Mouse (Mus musculus) forebrain, embryonic 13.5 days (tissue): ENCODE measurements at regions not wholly inside any gene's neighbourhood (a gene's known extent, or its start where the extent isn't known, plus 50 kb on each side); places are given as distances from the start of the nearest gene placed in this dataset.

ENCODE experiments used
- ATAC-seq: fragments of 200-750 bp; cut with Nextera tagmentation; 2 replicates; pipeline ENCODE4 v1.8.0; 2017
- H3K27ac ChIP-seq: fragments of 300-500 bp; sonication (generic); 2 replicates; pipeline ENCODE4 v1.5.1; 2015; ENCODE audit warnings: inconsistent platforms, mild to moderate bottlenecking, moderate library complexity
- H3K27me3 ChIP-seq: fragments of 300-500 bp; sonication (generic); 2 replicates; pipeline ENCODE4 v1.6.1; 2015; ENCODE audit warnings: mild to moderate bottlenecking, inconsistent platforms
- H3K36me3 ChIP-seq: fragments of 300-500 bp; sonication (generic); 2 replicates; pipeline ENCODE4 v1.6.1; 2015; ENCODE audit warnings: mild to moderate bottlenecking, inconsistent platforms; ENCODE audit not compliant: poor library complexity, severe bottlenecking
- H3K4me1 ChIP-seq: fragments of 300-500 bp; sonication (generic); 2 replicates; pipeline ENCODE4 v1.6.1; 2015; ENCODE audit warnings: inconsistent platforms
- H3K4me2 ChIP-seq: fragments of 300-500 bp; sonication (generic); 2 replicates; pipeline ENCODE4 v1.6.1; 2015; ENCODE audit warnings: inconsistent platforms, mild to moderate bottlenecking, moderate library complexity
- H3K4me3 ChIP-seq: fragments of 300-500 bp; sonication (generic); 2 replicates; pipeline ENCODE4 v1.5.1; 2015; ENCODE audit warnings: mild to moderate bottlenecking, inconsistent platforms
- H3K9ac ChIP-seq: fragments of 300-500 bp; sonication (generic); 2 replicates; pipeline ENCODE4 v1.6.1; 2015; ENCODE audit warnings: mild to moderate bottlenecking, inconsistent platforms
- H3K9me3 ChIP-seq: fragments of 300-500 bp; sonication (generic); replicated peaks from 2 replicates; pipeline ENCODE4 v1.6.1; 2016; ENCODE audit warnings: inconsistent platforms
- WGBS: fragments of 180-500 bp; shearing (Covaris S2); methylation state at CpG from one replicate; pipeline ENCODE4 v1.1.7; 2015; 5-methylcytosine and 5-hydroxymethylcytosine counted together

DNA sequence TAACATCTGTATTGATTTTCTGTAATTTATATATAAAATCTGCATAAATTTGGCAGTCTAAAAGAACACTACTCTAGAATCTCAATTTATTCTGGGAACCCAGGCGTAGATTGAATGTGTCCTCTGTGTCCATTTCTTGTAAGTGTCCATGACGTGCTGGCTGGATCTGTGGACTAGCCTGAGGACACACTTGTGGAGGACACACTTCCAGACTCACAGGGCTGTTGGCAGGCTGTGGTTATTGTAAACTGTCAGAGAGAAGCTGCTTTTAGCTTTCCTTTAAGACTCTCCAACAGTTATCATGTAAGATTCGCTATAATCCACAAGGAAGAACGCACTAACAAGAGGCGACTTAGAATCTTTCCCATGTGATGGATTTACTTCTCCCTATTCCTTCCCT is 200.2 kb downstream of the Wnt5a start:
- 93% methylated on average over 5 of the region's 5 CpGs for WGBS
- no peak for ATAC-seq

DNA sequence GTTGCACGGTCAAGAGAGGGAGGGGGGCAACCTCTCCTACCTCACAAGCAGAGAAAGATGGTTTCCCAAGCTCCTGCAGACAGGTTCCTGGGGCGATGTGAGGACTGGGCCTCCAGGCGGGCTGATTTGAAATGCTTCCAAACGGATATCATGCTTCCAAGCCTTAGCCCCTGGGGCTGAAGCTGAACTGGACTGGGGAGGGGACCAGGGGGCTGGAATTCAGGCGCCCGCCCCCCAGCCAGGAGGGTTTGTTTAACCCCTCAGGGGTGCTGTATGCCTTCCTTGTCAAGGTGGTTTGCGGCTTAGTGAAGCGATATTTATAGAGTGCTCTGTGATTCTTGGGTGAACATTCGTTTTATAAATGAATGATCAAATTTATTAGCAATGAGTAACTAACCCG is 210.0 kb downstream of the Wnt5a start:
- Histone ChIP-seq H3K27ac (no peak overlapping the region), H3K9ac (no peak overlapping the region), H3K4me3 (no peak overlapping the region), H3K9me3 (no peaks in the 10 kb centered on the region), H3K4me2 (no peak overlapping the region), H3K4me1 (no peaks in the 10 kb centered on the region), H3K36me3 (no peaks in the 10 kb centered on the region), H3K27me3 (no peaks in the 10 kb centered on the region)
- ATAC-seq, result no peak
- 71% methylated on average over 10 of the region's 10 CpGs for WGBS

More for the DNA sequence above, 200.2 kb downstream of the Wnt5a start:
- H3K9me3 ChIP-seq, result no peaks in the 10 kb centered on the region
- H3K27me3 ChIP-seq, result no peaks in the 10 kb centered on the region
- H3K27ac ChIP-seq, result no peak overlapping the region
- H3K4me2 ChIP-seq, result no peak overlapping the region
- H3K4me3 ChIP-seq, result no peak overlapping the region
- H3K36me3 ChIP-seq, result no peaks in the 10 kb centered on the region
- H3K9ac ChIP-seq, result no peak overlapping the region
- H3K4me1 ChIP-seq, result no peaks in the 10 kb centered on the region

DNA sequence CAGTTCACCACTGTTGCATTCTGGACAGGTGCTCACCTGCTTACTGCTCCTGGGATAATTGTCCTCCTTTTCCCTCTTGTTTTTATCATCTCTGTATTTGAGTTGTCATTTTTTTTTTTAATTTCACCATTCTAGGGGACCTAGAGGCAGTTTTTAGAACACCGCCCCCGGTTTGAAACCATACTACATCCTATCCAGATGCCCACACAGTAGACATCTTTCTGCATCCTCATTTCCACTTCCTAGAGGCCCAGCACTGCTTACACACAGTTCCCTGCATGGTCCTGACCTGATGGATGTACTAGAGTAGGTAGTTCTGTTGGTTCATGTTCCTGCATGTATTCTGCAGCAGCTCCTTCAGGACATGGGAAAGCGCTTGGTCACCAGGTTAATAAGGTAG is 216.0 kb downstream of the Wnt5a start:
- no peak overlapping the region for H3K4me3 ChIP-seq
- ATAC-seq, result no peak
- no peaks in the 10 kb centered on the region for H3K36me3 ChIP-seq
- H3K27ac ChIP-seq, result no peak overlapping the region
- H3K4me2 ChIP-seq, result no peak overlapping the region
- H3K9ac ChIP-seq, result no peak overlapping the region
- no peaks in the 10 kb centered on the region for H3K4me1 ChIP-seq
- H3K27me3 ChIP-seq, result no peaks in the 10 kb centered on the region
- no peaks in the 10 kb centered on the region for H3K9me3 ChIP-seq
- 94% methylated on average over 3 of the region's 3 CpGs for WGBS

DNA sequence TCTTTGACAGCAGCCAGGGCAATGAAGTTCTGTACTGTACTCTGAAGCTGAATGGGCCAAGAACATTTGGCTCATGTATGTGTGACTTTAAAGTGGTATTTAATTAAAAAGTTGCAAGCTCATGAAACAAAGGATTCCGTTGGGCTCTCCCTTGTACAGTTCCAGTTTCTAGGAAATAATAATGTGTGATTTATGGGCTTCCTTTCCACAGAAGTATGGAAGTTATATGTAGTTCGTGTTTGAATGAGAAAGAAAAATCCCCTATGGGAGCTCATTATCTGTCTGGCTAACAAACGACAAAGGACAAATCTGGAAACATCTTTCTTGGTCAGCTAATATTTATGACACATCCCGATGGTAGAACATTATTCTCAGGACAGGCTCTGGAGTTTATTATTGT is 221.1 kb downstream of the Wnt5a start:
- no peaks in the 10 kb centered on the region for H3K27me3 ChIP-seq
- H3K4me1 ChIP-seq, result no peaks in the 10 kb centered on the region
- no peak overlapping the region for H3K9ac ChIP-seq
- H3K9me3 ChIP-seq, result no peaks in the 10 kb centered on the region
- no peak for ATAC-seq
- H3K27ac ChIP-seq, result no peak overlapping the region
- H3K4me2 ChIP-seq, result no peak overlapping the region
- no peak overlapping the region for H3K4me3 ChIP-seq
- H3K36me3 ChIP-seq, result no peaks in the 10 kb centered on the region
- WGBS, result 88% methylated on average over 4 of the region's 4 CpGs

DNA sequence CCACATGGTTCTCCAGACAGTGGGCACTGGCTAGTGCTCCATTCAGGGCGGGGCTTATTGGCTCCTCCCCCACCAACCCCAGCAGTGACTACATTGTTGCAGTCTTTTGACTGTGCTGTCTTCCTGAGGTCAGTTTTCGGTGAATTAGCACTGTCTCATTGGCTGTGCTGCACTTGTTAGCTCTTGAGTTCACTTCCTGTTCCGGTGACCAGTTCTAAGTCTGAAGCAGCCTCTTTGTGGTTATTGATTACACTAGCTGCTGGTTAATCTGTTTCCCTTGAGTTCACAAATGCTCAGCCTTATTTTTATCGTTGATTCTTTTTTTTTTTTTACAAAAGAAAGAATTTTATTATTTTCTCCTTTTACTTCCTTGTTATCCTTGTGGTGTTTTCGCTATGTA is 228.9 kb downstream of the Wnt5a start:
- no peak overlapping the region for H3K9ac ChIP-seq
- H3K9me3 ChIP-seq, result no peaks in the 10 kb centered on the region
- H3K36me3 ChIP-seq, result no peaks in the 10 kb centered on the region
- no peaks in the 10 kb centered on the region for H3K27me3 ChIP-seq
- no peak overlapping the region for H3K4me3 ChIP-seq
- H3K27ac ChIP-seq, result no peak overlapping the region
- H3K4me1 ChIP-seq, result no peaks in the 10 kb centered on the region
- 75% methylated on average over 5 of the region's 5 CpGs for WGBS
- H3K4me2 ChIP-seq, result no peak overlapping the region
- ATAC-seq, result no peak

DNA sequence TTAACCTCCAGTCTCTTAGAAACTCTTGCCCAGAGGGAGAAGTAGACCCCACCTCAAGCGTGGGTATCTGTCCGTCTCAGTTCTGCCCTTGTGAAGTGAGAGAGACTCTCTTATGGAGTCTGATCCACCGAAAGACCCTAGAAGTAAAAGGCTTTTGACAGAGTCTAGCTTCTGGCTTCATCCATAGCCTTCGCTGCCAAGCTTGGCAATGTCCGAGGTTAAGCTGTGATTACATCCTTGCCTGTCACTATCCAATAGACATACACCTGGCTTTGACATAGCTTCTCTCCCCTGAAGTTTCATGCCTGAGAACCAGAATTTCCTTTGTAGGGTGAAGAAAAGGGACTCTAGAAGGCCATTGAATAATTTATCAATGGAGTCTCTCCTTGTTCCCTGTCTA is 230.9 kb downstream of the Wnt5a start:
- no peak for ATAC-seq
- 90% methylated on average over 5 of the region's 5 CpGs for WGBS
- Histone ChIP-seq H3K4me3 (no peak overlapping the region), H3K9me3 (no peaks in the 10 kb centered on the region), H3K36me3 (no peaks in the 10 kb centered on the region), H3K27me3 (no peaks in the 10 kb centered on the region), H3K27ac (no peak overlapping the region), H3K4me2 (no peak overlapping the region), H3K9ac (no peak overlapping the region), H3K4me1 (no peaks in the 10 kb centered on the region)

DNA sequence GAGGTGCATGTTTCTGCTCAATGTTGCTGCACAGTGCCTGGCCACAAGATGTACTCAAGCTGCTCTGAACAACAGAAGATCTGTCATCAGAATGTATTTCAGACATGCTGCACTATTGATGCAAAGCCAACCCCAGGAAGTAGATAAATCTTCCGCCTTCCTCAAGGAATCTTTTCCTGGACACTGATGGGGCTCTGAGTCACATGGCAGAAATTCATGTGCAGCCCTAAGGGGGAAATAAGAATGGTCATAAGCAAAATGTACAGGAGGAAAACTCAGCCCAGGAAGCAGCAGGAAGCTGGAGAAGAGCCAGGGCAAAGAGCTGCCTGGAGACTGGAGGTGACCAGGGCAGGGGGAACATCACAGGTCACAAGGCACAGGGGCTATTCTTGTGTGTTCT is 235.5 kb downstream of the Wnt5a start:
- Histone ChIP-seq H3K4me3 (no peak overlapping the region), H3K4me1 (no peaks in the 10 kb centered on the region), H3K9ac (no peak overlapping the region), H3K27ac (no peak overlapping the region), H3K27me3 (no peaks in the 10 kb centered on the region), H3K4me2 (no peak overlapping the region), H3K36me3 (no peaks in the 10 kb centered on the region), H3K9me3 (no peaks in the 10 kb centered on the region)
- WGBS, result 95% methylated on average over 1 of the region's 1 CpGs
- no peak for ATAC-seq

DNA sequence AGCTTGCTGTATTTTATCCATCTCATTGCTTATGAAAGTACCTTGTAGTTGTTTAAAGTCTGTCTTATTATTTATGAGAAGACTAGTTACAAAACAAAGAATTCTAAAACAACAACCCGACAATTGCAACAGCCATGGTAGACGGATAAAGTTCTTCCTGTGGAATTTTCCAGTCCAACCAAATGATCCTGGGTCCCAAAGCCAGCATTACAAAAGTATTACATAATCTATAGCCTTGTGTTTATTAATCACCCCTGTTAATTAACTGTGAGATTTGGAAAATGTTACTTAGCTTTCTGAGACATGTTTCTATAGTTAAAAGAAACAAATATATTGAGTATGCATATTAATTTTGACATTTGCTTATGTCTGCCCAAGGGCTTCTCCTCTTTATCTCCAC is 236.9 kb downstream of the Wnt5a start:
- H3K9me3 ChIP-seq, result no peaks in the 10 kb centered on the region
- no peak overlapping the region for H3K4me3 ChIP-seq
- no peaks in the 10 kb centered on the region for H3K36me3 ChIP-seq
- WGBS, result 86% methylated on average over 2 of the region's 2 CpGs
- no peak overlapping the region for H3K4me2 ChIP-seq
- no peak for ATAC-seq
- H3K9ac ChIP-seq, result no peak overlapping the region
- H3K27me3 ChIP-seq, result no peaks in the 10 kb centered on the region
- H3K27ac ChIP-seq, result no peak overlapping the region
- no peaks in the 10 kb centered on the region for H3K4me1 ChIP-seq

DNA sequence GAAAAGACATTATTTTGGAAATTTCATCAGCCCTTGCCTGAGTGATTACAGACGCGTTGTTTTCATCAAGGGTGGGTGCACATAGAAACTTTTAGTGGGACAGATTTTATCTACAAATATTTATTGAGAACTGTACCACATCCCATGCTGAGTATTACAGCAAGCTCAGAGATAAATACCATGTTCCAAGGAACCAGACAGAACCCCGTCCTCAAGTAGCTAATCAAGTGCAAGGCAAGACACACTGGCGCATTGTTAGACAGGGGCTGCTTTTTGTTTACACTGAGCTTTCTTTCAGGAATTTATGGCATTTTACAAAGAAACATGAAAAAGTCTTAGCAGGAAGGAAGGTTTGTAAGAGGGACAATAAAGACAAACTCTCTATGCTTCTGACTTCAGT is 239.1 kb downstream of the Wnt5a start:
- no peak overlapping the region for H3K4me3 ChIP-seq
- no peak for ATAC-seq
- H3K4me1 ChIP-seq, result no peaks in the 10 kb centered on the region
- H3K27ac ChIP-seq, result no peak overlapping the region
- H3K36me3 ChIP-seq, result no peaks in the 10 kb centered on the region
- WGBS, result 81% methylated on average over 4 of the region's 4 CpGs
- no peak overlapping the region for H3K9ac ChIP-seq
- H3K27me3 ChIP-seq, result no peaks in the 10 kb centered on the region
- no peaks in the 10 kb centered on the region for H3K9me3 ChIP-seq
- no peak overlapping the region for H3K4me2 ChIP-seq

DNA sequence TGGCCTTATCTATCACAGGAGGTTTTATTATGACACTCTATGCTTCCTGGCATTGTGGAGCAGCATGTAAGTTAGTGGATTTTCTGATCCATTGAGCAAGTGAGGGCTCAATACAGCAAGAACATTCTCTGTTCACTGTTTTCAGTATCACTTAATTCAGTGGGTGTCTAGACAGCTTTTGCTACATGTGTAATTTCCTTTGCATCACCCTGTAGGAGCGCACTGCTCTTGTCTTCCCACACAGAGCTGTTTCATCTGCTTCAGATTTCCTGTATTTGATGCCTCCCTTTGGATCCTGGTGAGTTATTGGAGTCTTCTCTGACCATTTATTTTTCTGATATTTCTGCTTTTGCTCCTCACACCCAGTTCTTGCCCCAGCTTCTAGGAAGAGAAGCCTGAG is 245.8 kb downstream of the Wnt5a start:
- Histone ChIP-seq H3K9ac (no peak overlapping the region), H3K36me3 (no peaks in the 10 kb centered on the region), H3K27me3 (no peaks in the 10 kb centered on the region), H3K27ac (no peak overlapping the region), H3K4me1 (no peaks in the 10 kb centered on the region), H3K9me3 (no peaks in the 10 kb centered on the region), H3K4me3 (no peak overlapping the region), H3K4me2 (no peak overlapping the region)
- 83% methylated on average over 1 of the region's 1 CpGs for WGBS
- ATAC-seq, result no peak

DNA sequence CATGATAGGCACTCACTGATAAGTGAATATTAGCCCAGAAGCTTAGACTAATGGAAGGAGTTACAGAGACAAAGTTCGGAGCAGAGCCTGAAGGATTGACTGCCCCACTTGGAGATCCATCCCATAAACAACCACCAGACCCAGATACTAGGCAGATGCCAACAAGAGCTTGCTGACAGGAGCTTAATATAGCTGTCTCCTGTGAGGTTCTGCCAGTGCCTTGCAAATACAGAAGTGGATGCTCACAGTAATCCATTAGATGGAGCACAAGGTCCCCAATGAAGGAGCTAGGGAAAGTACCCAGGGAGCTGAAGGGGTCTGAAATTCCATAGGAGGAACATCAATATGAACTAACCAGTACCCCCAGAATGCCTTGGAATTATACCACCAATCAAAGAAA is 252.8 kb upstream of the Lrtm1 start:
- Histone ChIP-seq H3K9ac (no peak overlapping the region), H3K9me3 (no peaks in the 10 kb centered on the region), H3K4me2 (no peak overlapping the region), H3K4me3 (no peak overlapping the region), H3K27me3 (no peaks in the 10 kb centered on the region), H3K36me3 (no peaks in the 10 kb centered on the region), H3K27ac (no peak overlapping the region), H3K4me1 (no peaks in the 10 kb centered on the region)
- 88% methylated on average over 1 of the region's 1 CpGs for WGBS
- no peak for ATAC-seq

DNA sequence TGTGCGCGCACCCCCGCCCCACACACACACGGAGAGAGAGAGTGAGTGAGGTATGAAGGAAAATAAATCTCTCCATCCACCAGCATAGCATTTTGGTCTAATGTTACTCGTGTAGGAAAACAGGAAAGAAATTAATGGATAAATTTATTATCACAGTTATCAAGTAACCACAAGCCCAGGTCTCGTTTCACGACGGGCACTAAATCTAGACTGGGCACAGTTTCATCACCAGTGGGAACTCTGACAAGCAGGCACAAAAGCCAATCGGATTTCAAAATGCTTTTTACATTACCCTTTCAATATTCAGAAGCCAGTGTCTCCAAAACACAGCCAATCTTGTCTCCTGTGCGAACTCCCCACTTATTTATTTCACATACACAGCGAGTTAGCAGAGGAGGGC is 244.9 kb upstream of the Lrtm1 start:
- H3K4me1 ChIP-seq, result no peaks in the 10 kb centered on the region
- no peaks in the 10 kb centered on the region for H3K27me3 ChIP-seq
- H3K4me2 ChIP-seq, result no peak overlapping the region
- H3K27ac ChIP-seq, result no peak overlapping the region
- no peaks in the 10 kb centered on the region for H3K9me3 ChIP-seq
- WGBS, result 79% methylated on average over 11 of the region's 11 CpGs
- ATAC-seq, result no peak
- H3K36me3 ChIP-seq, result no peaks in the 10 kb centered on the region
- H3K4me3 ChIP-seq, result no peak overlapping the region
- no peak overlapping the region for H3K9ac ChIP-seq

DNA sequence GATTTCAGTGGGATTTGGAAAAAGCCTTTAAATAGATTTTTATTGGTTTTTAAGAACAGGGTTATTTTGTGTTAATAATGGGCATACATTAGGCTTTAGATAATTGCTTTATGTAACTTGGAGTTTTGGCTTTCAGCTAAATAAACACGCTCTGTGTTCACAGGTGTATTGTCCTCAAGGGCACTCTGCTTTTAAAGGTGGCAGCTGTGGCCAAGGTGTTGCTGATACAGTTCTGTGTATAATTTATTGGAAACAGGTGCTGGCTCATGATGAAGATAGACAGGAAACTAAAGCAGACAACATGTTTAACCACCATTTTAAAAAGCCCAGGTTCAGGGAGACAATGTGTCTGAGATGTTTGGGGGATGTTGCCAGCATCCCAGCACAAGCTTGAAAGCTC is 242.3 kb upstream of the Lrtm1 start:
- 77% methylated on average over 1 of the region's 1 CpGs for WGBS
- no peaks in the 10 kb centered on the region for H3K9me3 ChIP-seq
- ATAC-seq, result no peak

DNA sequence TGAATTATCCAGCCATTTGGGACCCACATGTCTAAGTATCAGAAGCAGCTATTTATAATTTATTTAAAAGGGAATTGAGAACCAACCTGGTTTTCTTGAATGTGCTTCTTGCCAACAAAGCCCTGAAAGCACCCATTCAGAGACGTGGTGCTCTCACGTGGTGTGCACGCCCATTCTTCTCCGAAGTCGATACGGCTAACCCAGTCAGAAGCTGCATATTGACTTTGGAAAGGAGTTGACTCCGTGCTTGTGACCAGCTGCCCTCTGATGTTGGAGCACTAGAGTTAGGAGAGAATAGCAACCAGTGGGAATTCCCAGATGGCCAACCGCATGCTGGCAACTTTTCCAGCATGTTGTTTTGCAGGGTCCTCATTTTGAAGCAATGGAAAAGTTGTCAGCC is 240.2 kb upstream of the Lrtm1 start:
- no peak for ATAC-seq
- no peaks in the 10 kb centered on the region for H3K4me1 ChIP-seq
- H3K4me3 ChIP-seq, result no peak overlapping the region
- H3K9ac ChIP-seq, result no peak overlapping the region
- no peak overlapping the region for H3K27ac ChIP-seq
- no peaks in the 10 kb centered on the region for H3K27me3 ChIP-seq
- H3K4me2 ChIP-seq, result no peak overlapping the region
- H3K36me3 ChIP-seq, result no peaks in the 10 kb centered on the region
- WGBS, result 91% methylated on average over 8 of the region's 8 CpGs
- no peaks in the 10 kb centered on the region for H3K9me3 ChIP-seq

More for the DNA sequence above, 242.3 kb upstream of the Lrtm1 start:
- Histone ChIP-seq H3K4me3 (no peak overlapping the region), H3K9ac (no peak overlapping the region), H3K36me3 (no peaks in the 10 kb centered on the region), H3K27me3 (no peaks in the 10 kb centered on the region), H3K27ac (no peak overlapping the region), H3K4me1 (no peaks in the 10 kb centered on the region), H3K4me2 (no peak overlapping the region)
